Mouse (Mus musculus) heart, embryonic 15.5 days (tissue): ENCODE measurements around the gene Patl2. TPM values are rescaled to one million over a fixed set of nuclear protein-coding genes. Genes with fewer than 3 reads are reported as not detected.
"Not testable (repeated sequence)": the region's sequence is repeated elsewhere in the genome, so short reads cannot be mapped to it uniquely, and the experiment has no call there.

ENCODE experiments used
- ATAC-seq: fragments of 200-750 bp; cut with Nextera tagmentation; replicated peaks from 2 replicates; pipeline ENCODE4 v1.8.0; 2017; ENCODE audit warnings: low read depth, moderate TSS enrichment; ENCODE audit not compliant: insufficient number of reproducible peaks, insufficient read depth, low FRiP score
- H3K27ac ChIP-seq: fragments of 300-500 bp; sonication (generic); 2 replicates; pipeline ENCODE4 v1.5.1; 2015; ENCODE audit warnings: mild to moderate bottlenecking, inconsistent platforms
- H3K27me3 ChIP-seq: fragments of 300-500 bp; sonication (generic); 2 replicates; pipeline ENCODE4 v1.6.1; 2015; ENCODE audit warnings: inconsistent platforms
- H3K36me3 ChIP-seq: fragments of 300-500 bp; sonication (generic); 2 replicates; pipeline ENCODE4 v1.6.1; 2015; ENCODE audit warnings: mild to moderate bottlenecking, inconsistent platforms
- H3K4me1 ChIP-seq: fragments of 300-500 bp; sonication (generic); replicated peaks from 2 replicates; pipeline ENCODE4 v1.6.1; 2015; ENCODE audit warnings: inconsistent platforms
- H3K4me2 ChIP-seq: fragments of 300-500 bp; sonication (generic); 2 replicates; pipeline ENCODE4 v1.6.1; 2015; ENCODE audit warnings: inconsistent platforms, mild to moderate bottlenecking, moderate library complexity
- H3K4me3 ChIP-seq: fragments of 300-500 bp; sonication (generic); 2 replicates; pipeline ENCODE4 v1.5.1; 2015; ENCODE audit warnings: mild to moderate bottlenecking, inconsistent platforms
- H3K9ac ChIP-seq: fragments of 300-500 bp; sonication (generic); 2 replicates; pipeline ENCODE4 v1.6.1; 2015; ENCODE audit warnings: mild to moderate bottlenecking, inconsistent platforms
- H3K9me3 ChIP-seq: fragments of 300-500 bp; sonication (generic); replicated peaks from 2 replicates; pipeline ENCODE4 v1.6.1; 2016; ENCODE audit warnings: inconsistent platforms
- whole genome bisulfite sequencing: fragments of 180-500 bp; shearing (Covaris S2); methylation state at CpG from one replicate; pipeline ENCODE4 v1.1.7; 2015; ENCODE audit warnings: mixed read lengths; 5-methylcytosine and 5-hydroxymethylcytosine counted together
- polyA plus RNA-seq: library from polyadenylated mRNA; unstranded; fragments of >200 nt; fragmentation: Nextera tagmentation; extraction: Ambion mirVana; gene quantifications from 2 replicates; pipeline ENCODE4 v1.2.1, GENCODE M21; 2015

Gene Patl2
- polyA plus RNA-seq, 1 experiment from 2014 or later = 0.05 TPM

- Histone ChIP-seq H3K4me3 (no peak overlapping the region), H3K9me3 (no peaks in the 10 kb centered on the region), H3K36me3 (no peaks in the 10 kb centered on the region), H3K4me1 (no peaks in the 10 kb centered on the region; the same call in 1 of the 2 replicates), H3K27me3 (no peaks in the 10 kb centered on the region), H3K4me2 (no peak overlapping the region), H3K9ac (no peak overlapping the region), H3K27ac (no peak overlapping the region)
- no peak for ATAC-seq
- 74% methylated on average over 2 of the region's 2 CpGs for WGBS
Measured at GRCm38 (mm10) chr2:122218234-122218633, 32.2 kb upstream of the Patl2 start.

- H3K36me3 ChIP-seq, H3K9ac ChIP-seq, H3K4me3 ChIP-seq, H3K4me2 ChIP-seq, H3K27me3 ChIP-seq, H3K9me3 ChIP-seq, ATAC-seq, H3K27ac ChIP-seq, H3K4me1 ChIP-seq: not testable (repeated sequence)
- WGBS = 73% methylated on average over 4 of the region's 4 CpGs
Measured at GRCm38 (mm10) chr2:122217075-122217474, 31.1 kb upstream of the Patl2 start.

- H3K4me2 ChIP-seq = no peak overlapping the region
- H3K27ac ChIP-seq = no peak overlapping the region
- H3K4me1 ChIP-seq = no peaks in the 10 kb centered on the region
- no peak for ATAC-seq
- WGBS = 78% methylated on average over 3 of the region's 3 CpGs
- H3K9me3 ChIP-seq = no peaks in the 10 kb centered on the region
- H3K36me3 ChIP-seq = no peaks in the 10 kb centered on the region
- H3K9ac ChIP-seq = no peak overlapping the region
- no peak overlapping the region for H3K4me3 ChIP-seq
- no peaks in the 10 kb centered on the region for H3K27me3 ChIP-seq
Measured at GRCm38 (mm10) chr2:122210534-122211228, 24.7 kb upstream of the Patl2 start.

GRCm38 (mm10) chr2:122206440-122207107 lies 20.6 kb upstream of the Patl2 start:
- Histone ChIP-seq H3K4me3 (no peak overlapping the region), H3K9ac (no peak overlapping the region), H3K27ac (no peak overlapping the region), H3K4me1 (no peaks in the 10 kb centered on the region), H3K9me3 (no peaks in the 10 kb centered on the region), H3K36me3 (no peaks in the 10 kb centered on the region), H3K4me2 (no peak overlapping the region), H3K27me3 (no peaks in the 10 kb centered on the region)
- no peak for ATAC-seq
- 57% methylated on average over 2 of the region's 2 CpGs for WGBS

- 44% methylated on average over 1 of the region's 1 CpGs for WGBS
- Histone ChIP-seq H3K4me1 (no peaks in the 10 kb centered on the region), H3K4me2 (no peak overlapping the region), H3K27ac (no peak overlapping the region), H3K9ac (no peak overlapping the region), H3K9me3 (no peaks in the 10 kb centered on the region), H3K27me3 (no peaks in the 10 kb centered on the region), H3K36me3 (no peaks in the 10 kb centered on the region), H3K4me3 (no peak overlapping the region)
- ATAC-seq = no peak
Measured at GRCm38 (mm10) chr2:122201501-122201900, 15.5 kb upstream of the Patl2 start.

- H3K27me3 ChIP-seq = no peaks in the 10 kb centered on the region
- WGBS = 52% methylated on average over 1 of the region's 1 CpGs
- no peak overlapping the region for H3K9ac ChIP-seq
- no peak overlapping the region for H3K27ac ChIP-seq
- no peaks in the 10 kb centered on the region for H3K4me1 ChIP-seq
- no peaks in the 10 kb centered on the region for H3K36me3 ChIP-seq
- H3K4me2 ChIP-seq = no peak overlapping the region
- ATAC-seq = no peak
- no peaks in the 10 kb centered on the region for H3K9me3 ChIP-seq
- no peak overlapping the region for H3K4me3 ChIP-seq
Measured at GRCm38 (mm10) chr2:122194509-122194929, 8.5 kb upstream of the Patl2 start.

GRCm38 (mm10) chr2:122191849-122192248 lies 5.9 kb upstream of the Patl2 start:
- WGBS = 58% methylated on average over 3 of the region's 3 CpGs
- H3K9me3 ChIP-seq = no peaks in the 10 kb centered on the region
- H3K27ac ChIP-seq = no peak overlapping the region
- no peaks in the 10 kb centered on the region for H3K36me3 ChIP-seq
- no peaks in the 10 kb centered on the region for H3K4me1 ChIP-seq
- H3K27me3 ChIP-seq = no peaks in the 10 kb centered on the region
- no peak overlapping the region for H3K4me3 ChIP-seq
- no peak overlapping the region for H3K9ac ChIP-seq
- no peak for ATAC-seq
- H3K4me2 ChIP-seq = no peak overlapping the region

GRCm38 (mm10) chr2:122186751-122187150 lies 762 bp upstream of the Patl2 start:
- Histone ChIP-seq H3K36me3 (no peaks in the 10 kb centered on the region), H3K27ac (no peak overlapping the region), H3K4me3 (no peak overlapping the region), H3K4me2 (no peak overlapping the region), H3K4me1 (no peaks in the 10 kb centered on the region), H3K9me3 (no peaks in the 10 kb centered on the region), H3K9ac (no peak overlapping the region), H3K27me3 (no peaks in the 10 kb centered on the region)
- WGBS = 89% methylated on average over 3 of the region's 3 CpGs
- no peak for ATAC-seq

- no peaks in the 10 kb centered on the region for H3K27me3 ChIP-seq
- H3K4me3 ChIP-seq = no peak overlapping the region
- no peaks in the 10 kb centered on the region for H3K9me3 ChIP-seq
- no peak overlapping the region for H3K9ac ChIP-seq
- no peak overlapping the region for H3K4me2 ChIP-seq
- no peak overlapping the region for H3K27ac ChIP-seq
- 78% methylated on average over 4 of the region's 4 CpGs for WGBS
- H3K36me3 ChIP-seq = no peaks in the 10 kb centered on the region
- H3K4me1 ChIP-seq = no peaks in the 10 kb centered on the region
- no peak for ATAC-seq
Measured at GRCm38 (mm10) chr2:122185086-122185485, 903 bp downstream of the Patl2 start.

GRCm38 (mm10) chr2:122180051-122180822 lies 5.8 kb downstream of the Patl2 start:
- ATAC-seq = no peak
- Histone ChIP-seq H3K9ac (no peak overlapping the region), H3K36me3 (no peaks in the 10 kb centered on the region), H3K27me3 (no peaks in the 10 kb centered on the region), H3K4me2 (no peak overlapping the region), H3K27ac (no peak overlapping the region), H3K4me1 (no peaks in the 10 kb centered on the region), H3K9me3 (no peaks in the 10 kb centered on the region), H3K4me3 (no peak overlapping the region)
- WGBS = 63% methylated on average over 8 of the region's 8 CpGs

GRCm38 (mm10) chr2:122172188-122172587 lies 13.8 kb downstream of the Patl2 start:
- H3K4me3 ChIP-seq = no peak overlapping the region
- no peak overlapping the region for H3K9ac ChIP-seq
- no peak overlapping the region for H3K4me2 ChIP-seq
- no peaks in the 10 kb centered on the region for H3K4me1 ChIP-seq
- 92% methylated on average over 2 of the region's 2 CpGs for WGBS
- no peaks in the 10 kb centered on the region for H3K36me3 ChIP-seq
- no peaks in the 10 kb centered on the region for H3K9me3 ChIP-seq
- no peak for ATAC-seq
- H3K27me3 ChIP-seq = no peaks in the 10 kb centered on the region
- no peak overlapping the region for H3K27ac ChIP-seq
